Mouse (Mus musculus): ENCODE measurements around the gene Scin. TPM values are rescaled to one million over a fixed set of nuclear protein-coding genes. Genes with fewer than 3 reads are reported as not detected.

Scin gene
- polyA plus RNA-seq, 1 experiment from 2014 or later = not detected

- H3K4me2 ChIP-seq (ENCODE audit: low read depth, low read length) = no peak overlapping the region
- WGBS = 89% methylated on average over 8 of the region's 8 CpGs
- no peak overlapping the region for H3K4me3 ChIP-seq (ENCODE audit: low read depth, low read length)
- H3K36me3 ChIP-seq (ENCODE audit: control insufficient read depth, insufficient read depth, low read length) = no peaks in the 10 kb centered on the region
- no peak for ATAC-seq (ENCODE audit: low read depth)
- H3K9me3 ChIP-seq (ENCODE audit: control insufficient read depth, low read length) = no peaks in the 10 kb centered on the region
- no peak overlapping the region for H3K9ac ChIP-seq (replicated peaks; ENCODE audit: low read depth, low read length)
- H3K27me3 ChIP-seq (ENCODE audit: control insufficient read depth, insufficient read depth, low read length) = no peaks in the 10 kb centered on the region
- H3K27ac ChIP-seq (ENCODE audit: low read depth, low read length) = no peak overlapping the region
- H3K4me1 ChIP-seq (ENCODE audit: control insufficient read depth, insufficient read depth, low read length) = no peaks in the 10 kb centered on the region
Measured at GRCm38 (mm10) chr12:40152353-40153069, 18.5 kb upstream of the Scin start.

- 76% methylated on average over 4 of the region's 4 CpGs for WGBS
Measured at GRCm38 (mm10) chr12:40147319-40147718, 13.3 kb upstream of the Scin start.

GRCm38 (mm10) chr12:40146510-40146909 is 12.5 kb upstream of the Scin start:
- H3K4me1 ChIP-seq (ENCODE audit: control insufficient read depth, insufficient read depth, low read length) = no peaks in the 10 kb centered on the region
- H3K9ac ChIP-seq (replicated peaks; ENCODE audit: low read depth, low read length) = no peak overlapping the region
- H3K36me3 ChIP-seq (ENCODE audit: control insufficient read depth, insufficient read depth, low read length) = no peaks in the 10 kb centered on the region
- no peak overlapping the region for H3K27ac ChIP-seq (ENCODE audit: low read depth, low read length)
- ATAC-seq (ENCODE audit: low read depth) = no peak
- no peaks in the 10 kb centered on the region for H3K9me3 ChIP-seq (ENCODE audit: control insufficient read depth, low read length)
- 78% methylated on average over 5 of the region's 5 CpGs for WGBS
- no peaks in the 10 kb centered on the region for H3K27me3 ChIP-seq (ENCODE audit: control insufficient read depth, insufficient read depth, low read length)
- H3K4me3 ChIP-seq (ENCODE audit: low read depth, low read length) = no peak overlapping the region
- no peak overlapping the region for H3K4me2 ChIP-seq (ENCODE audit: low read depth, low read length)

More at GRCm38 (mm10) chr12:40147319-40147718, 13.3 kb upstream of the Scin start:
- Histone ChIP-seq H3K27me3 (ENCODE audit: control insufficient read depth, insufficient read depth, low read length) (no peaks in the 10 kb centered on the region), H3K36me3 (ENCODE audit: control insufficient read depth, insufficient read depth, low read length) (no peaks in the 10 kb centered on the region), H3K4me1 (ENCODE audit: control insufficient read depth, insufficient read depth, low read length) (no peaks in the 10 kb centered on the region), H3K4me3 (ENCODE audit: low read depth, low read length) (no peak overlapping the region), H3K9me3 (ENCODE audit: control insufficient read depth, low read length) (no peaks in the 10 kb centered on the region), H3K9ac (replicated peaks; ENCODE audit: low read depth, low read length) (no peak overlapping the region), H3K27ac (ENCODE audit: low read depth, low read length) (no peak overlapping the region), H3K4me2 (ENCODE audit: low read depth, low read length) (no peak overlapping the region)
- no peak for ATAC-seq (ENCODE audit: low read depth)

GRCm38 (mm10) chr12:40140706-40141105 is 6.7 kb upstream of the Scin start:
- no peak overlapping the region for H3K9ac ChIP-seq (replicated peaks; ENCODE audit: low read depth, low read length)
- no peak overlapping the region for H3K4me2 ChIP-seq (ENCODE audit: low read depth, low read length)
- no peak overlapping the region for H3K27ac ChIP-seq (ENCODE audit: low read depth, low read length)
- no peak overlapping the region for H3K4me3 ChIP-seq (ENCODE audit: low read depth, low read length)
- WGBS = 88% methylated on average over 5 of the region's 5 CpGs
- no peaks in the 10 kb centered on the region for H3K36me3 ChIP-seq (ENCODE audit: control insufficient read depth, insufficient read depth, low read length)
- H3K4me1 ChIP-seq (ENCODE audit: control insufficient read depth, insufficient read depth, low read length) = no peaks in the 10 kb centered on the region
- no peaks in the 10 kb centered on the region for H3K9me3 ChIP-seq (ENCODE audit: control insufficient read depth, low read length)
- no peak for ATAC-seq (ENCODE audit: low read depth)
- H3K27me3 ChIP-seq (ENCODE audit: control insufficient read depth, insufficient read depth, low read length) = no peaks in the 10 kb centered on the region

- no peak for ATAC-seq (ENCODE audit: low read depth)
- H3K9ac ChIP-seq (replicated peaks; ENCODE audit: low read depth, low read length) = no peak overlapping the region
- no peak overlapping the region for H3K27ac ChIP-seq (ENCODE audit: low read depth, low read length)
- no peak overlapping the region for H3K4me2 ChIP-seq (ENCODE audit: low read depth, low read length)
- H3K4me3 ChIP-seq (ENCODE audit: low read depth, low read length) = no peak overlapping the region
- H3K4me1 ChIP-seq (ENCODE audit: control insufficient read depth, insufficient read depth, low read length) = no peaks in the 10 kb centered on the region
- H3K9me3 ChIP-seq (ENCODE audit: control insufficient read depth, low read length) = no peaks in the 10 kb centered on the region
- WGBS = 70% methylated on average over 8 of the region's 8 CpGs
- no peaks in the 10 kb centered on the region for H3K36me3 ChIP-seq (ENCODE audit: control insufficient read depth, insufficient read depth, low read length)
- H3K27me3 ChIP-seq (ENCODE audit: control insufficient read depth, insufficient read depth, low read length) = no peaks in the 10 kb centered on the region
Measured at GRCm38 (mm10) chr12:40139484-40140245, 5.6 kb upstream of the Scin start.

GRCm38 (mm10) chr12:40134529-40134928 is 501 bp upstream of the Scin start:
- no peak overlapping the region for H3K27ac ChIP-seq (ENCODE audit: low read depth, low read length)
- 55% methylated on average over 11 of the region's 11 CpGs for WGBS
- H3K9me3 ChIP-seq (ENCODE audit: control insufficient read depth, low read length) = no peaks in the 10 kb centered on the region
- H3K36me3 ChIP-seq (ENCODE audit: control insufficient read depth, insufficient read depth, low read length) = no peaks in the 10 kb centered on the region
- no peak overlapping the region for H3K9ac ChIP-seq (replicated peaks; ENCODE audit: low read depth, low read length)
- ATAC-seq (ENCODE audit: low read depth) = 0 out of 2 replicates have a peak, but pooled peaks have one; percentile 33
- H3K4me2 ChIP-seq (ENCODE audit: low read depth, low read length) = peak overlapping the region; percentile 83; the same call in 1 of the 2 replicates
- peak overlapping the region; percentile 33; the same call in 1 of the 2 replicates for H3K4me3 ChIP-seq (ENCODE audit: low read depth, low read length)
- H3K4me1 ChIP-seq (ENCODE audit: control insufficient read depth, insufficient read depth, low read length) = peaks cover 10% of the 10 kb centered on the region
- peaks cover 20% of the 10 kb centered on the region for H3K27me3 ChIP-seq (ENCODE audit: control insufficient read depth, insufficient read depth, low read length)

- H3K27ac ChIP-seq (ENCODE audit: low read depth, low read length) = no peak overlapping the region
- peak overlapping the region; percentile 33 for H3K4me3 ChIP-seq (ENCODE audit: low read depth, low read length)
- peak overlapping the region; percentile 83 for H3K4me2 ChIP-seq (ENCODE audit: low read depth, low read length)
- peaks cover 10% of the 10 kb centered on the region for H3K4me1 ChIP-seq (ENCODE audit: control insufficient read depth, insufficient read depth, low read length)
- H3K9ac ChIP-seq (replicated peaks; ENCODE audit: low read depth, low read length) = no peak overlapping the region
- H3K9me3 ChIP-seq (ENCODE audit: control insufficient read depth, low read length) = no peaks in the 10 kb centered on the region
- WGBS = 23% methylated on average over 10 of the region's 10 CpGs
- H3K27me3 ChIP-seq (ENCODE audit: control insufficient read depth, insufficient read depth, low read length) = peaks cover 20% of the 10 kb centered on the region
- ATAC-seq (ENCODE audit: low read depth) = no peak
- no peaks in the 10 kb centered on the region for H3K36me3 ChIP-seq (ENCODE audit: control insufficient read depth, insufficient read depth, low read length)
Measured at GRCm38 (mm10) chr12:40133194-40133572, 845 bp downstream of the Scin start.

- Histone ChIP-seq H3K27ac (ENCODE audit: low read depth, low read length) (no peak overlapping the region), H3K36me3 (ENCODE audit: control insufficient read depth, insufficient read depth, low read length) (no peaks in the 10 kb centered on the region), H3K27me3 (ENCODE audit: control insufficient read depth, insufficient read depth, low read length) (no peaks in the 10 kb centered on the region), H3K4me2 (ENCODE audit: low read depth, low read length) (no peak overlapping the region), H3K9ac (replicated peaks; ENCODE audit: low read depth, low read length) (no peak overlapping the region), H3K4me1 (ENCODE audit: control insufficient read depth, insufficient read depth, low read length) (no peaks in the 10 kb centered on the region), H3K9me3 (ENCODE audit: control insufficient read depth, low read length) (no peaks in the 10 kb centered on the region), H3K4me3 (ENCODE audit: low read depth, low read length) (no peak overlapping the region)
- no peak for ATAC-seq (ENCODE audit: low read depth)
- WGBS = 85% methylated on average over 2 of the region's 2 CpGs
Measured at GRCm38 (mm10) chr12:40118872-40119271, 15.2 kb downstream of the Scin start.

GRCm38 (mm10) chr12:40117045-40117444 is 17.0 kb downstream of the Scin start:
- WGBS = 92% methylated on average over 6 of the region's 6 CpGs
- no peak overlapping the region for H3K4me2 ChIP-seq (ENCODE audit: low read depth, low read length)
- no peaks in the 10 kb centered on the region for H3K9me3 ChIP-seq (ENCODE audit: control insufficient read depth, low read length)
- H3K27ac ChIP-seq (ENCODE audit: low read depth, low read length) = no peak overlapping the region
- H3K4me3 ChIP-seq (ENCODE audit: low read depth, low read length) = no peak overlapping the region
- no peak overlapping the region for H3K9ac ChIP-seq (replicated peaks; ENCODE audit: low read depth, low read length)
- H3K27me3 ChIP-seq (ENCODE audit: control insufficient read depth, insufficient read depth, low read length) = no peaks in the 10 kb centered on the region
- ATAC-seq (ENCODE audit: low read depth) = no peak
- H3K36me3 ChIP-seq (ENCODE audit: control insufficient read depth, insufficient read depth, low read length) = no peaks in the 10 kb centered on the region
- H3K4me1 ChIP-seq (ENCODE audit: control insufficient read depth, insufficient read depth, low read length) = no peaks in the 10 kb centered on the region
